Mouse (Mus musculus): ENCODE data around the gene Zfp978. TPM values are rescaled to one million over a fixed set of nuclear protein-coding genes. Genes with fewer than 3 reads are reported as not detected.
"Not testable (repeated sequence)": the region's sequence is repeated elsewhere in the genome, so short reads cannot be mapped to it uniquely, and the experiment has no call there.

The Zfp978 gene
- polyA plus RNA-seq, 1 experiment from 2014 or later = 0.20 TPM

DNA sequence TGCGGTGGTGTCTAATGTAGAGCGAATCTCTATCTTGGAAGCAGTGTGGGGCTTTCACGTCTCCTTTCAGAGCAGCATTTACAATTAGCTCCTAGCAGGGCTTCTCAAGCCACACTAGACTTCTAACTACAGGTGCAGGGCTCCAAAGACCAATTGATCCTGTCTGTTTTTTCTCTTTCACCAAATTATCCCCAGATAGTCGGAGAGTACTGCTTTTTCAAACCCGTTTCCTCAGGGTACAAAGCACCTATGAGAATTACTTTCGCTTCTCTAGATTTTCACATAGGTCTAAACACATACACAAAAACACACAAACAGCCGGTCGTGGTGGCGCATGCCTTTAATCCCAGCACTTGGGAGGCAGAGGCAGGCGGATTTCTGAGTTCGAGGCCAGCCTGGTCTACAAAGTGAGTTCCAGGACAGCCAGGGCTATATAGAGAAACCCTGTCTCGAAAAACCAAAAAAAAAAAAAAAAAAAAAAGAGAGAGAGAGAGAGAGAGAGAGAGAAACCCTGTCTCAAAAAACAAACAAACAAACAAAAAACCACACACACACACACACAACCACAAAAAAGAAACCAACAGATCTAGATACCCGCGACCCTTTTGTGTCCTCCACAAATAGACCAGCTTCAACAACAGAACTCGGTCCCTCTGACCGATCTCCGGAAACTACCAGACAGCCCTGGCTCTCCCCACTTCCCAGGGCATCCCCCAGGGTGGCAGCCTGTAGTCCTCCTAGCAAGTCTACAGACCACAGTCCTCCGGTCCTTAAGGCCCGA, 12.0 kb upstream of the Zfp978 start:
- not testable (repeated sequence) for H3K27ac ChIP-seq (ENCODE audit: low read depth, low read length); H3K4me2 ChIP-seq (ENCODE audit: low read depth, low read length, severe bottlenecking); H3K36me3 ChIP-seq (ENCODE audit: control insufficient read depth, insufficient read depth, low read length); H3K9ac ChIP-seq (ENCODE audit: low read length); H3K27me3 ChIP-seq (ENCODE audit: control insufficient read depth, insufficient read depth, low read length); H3K4me1 ChIP-seq (replicated peaks; ENCODE audit: control insufficient read depth, insufficient read depth, low read length); H3K4me3 ChIP-seq (ENCODE audit: low read depth, low read length)
- DNase-seq (ENCODE audit: low spot score) (peak; percentile 52), ATAC-seq (replicated peaks; ENCODE audit: low FRiP score) (0 out of 2 replicates have a peak, but pooled peaks have one; percentile 42)
- 92% methylated on average over 18 of the region's 19 CpGs for WGBS
- H3K9me3 ChIP-seq (ENCODE audit: control insufficient read depth, low read length) = peaks cover 36% of the 10 kb centered on the region

DNA sequence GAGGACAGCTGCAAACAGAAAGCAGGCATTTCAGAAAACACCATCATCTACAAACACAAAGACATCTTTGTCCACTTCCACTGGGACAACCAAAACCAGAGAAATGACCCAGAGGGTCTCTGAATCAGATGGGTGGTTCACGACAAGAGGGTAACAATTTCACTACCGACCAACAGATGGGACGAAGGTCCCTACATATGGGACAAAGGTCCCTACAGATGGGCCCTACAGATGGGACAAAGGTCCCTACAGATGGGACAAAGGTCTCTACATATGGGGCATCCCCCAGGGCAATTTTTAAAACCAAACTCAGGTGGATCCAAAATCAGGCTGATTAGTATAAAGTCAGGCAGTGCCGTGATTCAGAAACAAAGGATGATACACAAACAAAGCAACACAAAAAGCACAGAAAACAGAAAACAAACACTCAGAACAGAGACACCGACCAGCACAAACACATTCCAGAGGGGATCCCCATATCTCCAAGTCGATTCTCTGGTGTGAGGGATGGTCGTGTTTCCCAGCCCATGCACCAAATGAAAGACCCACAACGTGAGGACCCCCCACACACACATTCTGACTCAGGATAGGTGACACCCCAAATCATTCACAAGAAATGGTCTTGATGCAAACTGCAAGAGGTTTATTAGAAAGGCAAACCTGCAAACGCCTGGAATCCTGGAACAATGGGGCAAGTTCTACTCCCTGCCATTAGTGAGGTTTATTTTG, 11.3 kb upstream of the Zfp978 start:
- not testable (repeated sequence) for H3K27me3 ChIP-seq (ENCODE audit: control insufficient read depth, insufficient read depth, low read length); H3K27ac ChIP-seq (ENCODE audit: low read depth, low read length); H3K36me3 ChIP-seq (ENCODE audit: control insufficient read depth, insufficient read depth, low read length); ATAC-seq (replicated peaks; ENCODE audit: low FRiP score); H3K9ac ChIP-seq (ENCODE audit: low read length); H3K4me1 ChIP-seq (replicated peaks; ENCODE audit: control insufficient read depth, insufficient read depth, low read length); H3K4me2 ChIP-seq (ENCODE audit: low read depth, low read length, severe bottlenecking); H3K4me3 ChIP-seq (ENCODE audit: low read depth, low read length)
- peaks cover 36% of the 10 kb centered on the region for H3K9me3 ChIP-seq (ENCODE audit: control insufficient read depth, low read length)
- DNase-seq (ENCODE audit: low spot score) = peak; percentile 42
- 83% methylated on average over 9 of the region's 9 CpGs for WGBS

DNA sequence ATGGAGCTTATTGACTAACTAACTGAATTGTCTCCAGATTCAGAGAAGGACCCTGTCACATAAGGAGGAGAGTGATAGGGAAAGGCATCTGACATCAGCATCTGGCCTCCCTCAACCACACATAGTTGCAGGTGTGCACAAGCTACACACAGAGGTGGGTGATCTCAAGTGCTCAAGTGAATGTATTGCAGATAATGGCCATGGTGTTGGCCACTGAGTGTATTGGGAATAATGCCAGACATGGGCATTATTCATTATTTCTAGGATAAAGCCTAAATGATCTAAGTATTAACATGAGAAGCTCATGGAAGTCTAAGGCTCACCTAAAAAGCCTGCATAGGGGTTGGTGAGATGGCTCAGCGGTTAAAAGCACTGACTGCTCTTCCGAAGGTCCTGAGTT, 10.6 kb upstream of the Zfp978 start:
- H3K27me3 ChIP-seq (ENCODE audit: control insufficient read depth, insufficient read depth, low read length); H3K9ac ChIP-seq (ENCODE audit: low read length); H3K27ac ChIP-seq (ENCODE audit: low read depth, low read length); H3K4me1 ChIP-seq (replicated peaks; ENCODE audit: control insufficient read depth, insufficient read depth, low read length); H3K36me3 ChIP-seq (ENCODE audit: control insufficient read depth, insufficient read depth, low read length); H3K4me2 ChIP-seq (ENCODE audit: low read depth, low read length, severe bottlenecking); H3K4me3 ChIP-seq (ENCODE audit: low read depth, low read length): not testable (repeated sequence)
- WGBS = 91% methylated on average over 2 of the region's 2 CpGs
- ATAC-seq (replicated peaks; ENCODE audit: low FRiP score) (0 out of 2 replicates have a peak, but pooled peaks have one; percentile 44), DNase-seq (ENCODE audit: low spot score) (peak; percentile 41)
- peaks cover 33% of the 10 kb centered on the region for H3K9me3 ChIP-seq (ENCODE audit: control insufficient read depth, low read length)

DNA sequence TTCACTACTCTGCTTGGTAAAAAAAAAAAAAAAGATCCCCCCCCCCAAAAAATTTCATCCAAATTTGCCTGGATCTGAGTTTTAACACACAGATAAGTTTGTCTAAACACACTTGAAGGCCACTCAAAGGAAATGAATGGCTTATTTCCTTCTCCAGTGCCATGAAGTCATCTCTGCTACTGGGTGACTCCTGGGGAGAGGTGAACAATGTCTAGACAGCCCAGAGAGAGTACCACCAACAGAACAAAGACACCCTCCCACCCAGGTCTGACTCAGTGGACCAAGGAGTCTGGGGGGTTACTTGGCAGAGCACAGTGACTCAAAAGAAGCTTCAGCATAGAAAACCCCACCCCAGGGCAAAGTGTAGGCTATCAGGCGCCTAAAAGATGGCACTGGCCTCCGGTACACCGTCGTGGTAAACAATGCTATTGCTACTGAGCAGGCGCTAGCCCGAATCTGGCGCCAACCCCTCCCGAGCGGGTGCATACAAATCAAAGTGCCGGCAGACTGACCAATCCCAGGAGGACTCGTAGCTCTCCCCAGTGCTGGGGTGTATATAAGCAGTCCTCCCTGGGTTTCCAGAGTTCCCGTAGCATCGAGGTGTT, 9.6 kb upstream of the Zfp978 start:
- WGBS = 86% methylated on average over 10 of the region's 13 CpGs
- not testable (repeated sequence) for H3K4me1 ChIP-seq (replicated peaks; ENCODE audit: control insufficient read depth, insufficient read depth, low read length); DNase-seq (ENCODE audit: low spot score); H3K27ac ChIP-seq (ENCODE audit: low read depth, low read length); H3K36me3 ChIP-seq (ENCODE audit: control insufficient read depth, insufficient read depth, low read length); ATAC-seq (replicated peaks; ENCODE audit: low FRiP score); H3K4me2 ChIP-seq (ENCODE audit: low read depth, low read length, severe bottlenecking); H3K9ac ChIP-seq (ENCODE audit: low read length); H3K4me3 ChIP-seq (ENCODE audit: low read depth, low read length); H3K27me3 ChIP-seq (ENCODE audit: control insufficient read depth, insufficient read depth, low read length)
- H3K9me3 ChIP-seq (ENCODE audit: control insufficient read depth, low read length) = peaks cover 28% of the 10 kb centered on the region

DNA sequence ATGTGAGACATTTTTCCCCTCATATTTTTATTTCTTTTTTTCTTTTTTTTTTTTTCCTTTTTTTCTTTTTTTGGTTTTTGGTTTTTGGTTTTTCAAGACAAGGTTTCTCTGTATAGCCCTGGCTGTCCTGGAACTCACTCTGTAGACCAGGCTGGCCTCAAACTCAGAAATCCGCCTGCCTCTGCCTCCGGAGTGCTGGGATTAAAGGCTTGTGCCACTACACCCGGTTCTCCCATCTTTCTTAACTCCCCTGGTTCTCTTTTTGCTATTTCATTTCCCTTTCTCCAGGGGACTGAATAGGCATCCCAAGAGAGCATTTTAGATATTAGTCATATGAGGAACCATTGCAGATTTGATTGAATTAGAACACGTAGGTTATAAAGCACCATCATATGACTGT, 7.5 kb upstream of the Zfp978 start:
- not testable (repeated sequence) for DNase-seq (ENCODE audit: low spot score); H3K4me2 ChIP-seq (ENCODE audit: low read depth, low read length, severe bottlenecking); H3K36me3 ChIP-seq (ENCODE audit: control insufficient read depth, insufficient read depth, low read length); H3K9ac ChIP-seq (ENCODE audit: low read length); H3K4me1 ChIP-seq (replicated peaks; ENCODE audit: control insufficient read depth, insufficient read depth, low read length); H3K27ac ChIP-seq (ENCODE audit: low read depth, low read length); H3K4me3 ChIP-seq (ENCODE audit: low read depth, low read length); ATAC-seq (replicated peaks; ENCODE audit: low FRiP score); H3K27me3 ChIP-seq (ENCODE audit: control insufficient read depth, insufficient read depth, low read length)
- H3K9me3 ChIP-seq (ENCODE audit: control insufficient read depth, low read length) = peaks cover 15% of the 10 kb centered on the region
- WGBS = 84% methylated on average over 4 of the region's 4 CpGs

DNA sequence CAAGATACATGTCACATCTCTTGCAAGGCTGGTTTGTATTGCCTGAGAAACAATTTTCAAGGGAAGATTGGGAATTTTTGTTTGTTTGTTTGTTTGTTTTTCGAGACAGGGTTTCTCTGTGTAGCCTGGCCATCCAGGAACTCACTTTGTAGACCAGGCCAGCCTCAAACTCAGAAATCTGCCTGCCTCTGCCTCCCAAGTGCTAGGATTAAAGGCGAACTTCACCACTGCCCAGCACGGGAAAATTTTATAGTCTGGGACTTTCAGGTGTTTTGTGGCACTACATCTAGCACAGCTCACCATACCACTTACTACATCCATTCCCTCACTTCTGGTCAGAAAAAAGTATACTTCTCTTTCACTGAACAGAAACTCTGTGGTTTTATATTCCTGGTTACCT, 5.1 kb upstream of the Zfp978 start:
- not testable (repeated sequence) for ATAC-seq (replicated peaks; ENCODE audit: low FRiP score); H3K36me3 ChIP-seq (ENCODE audit: control insufficient read depth, insufficient read depth, low read length); H3K27ac ChIP-seq (ENCODE audit: low read depth, low read length); DNase-seq (ENCODE audit: low spot score); H3K27me3 ChIP-seq (ENCODE audit: control insufficient read depth, insufficient read depth, low read length); H3K4me1 ChIP-seq (replicated peaks; ENCODE audit: control insufficient read depth, insufficient read depth, low read length); H3K9me3 ChIP-seq (ENCODE audit: control insufficient read depth, low read length); H3K4me2 ChIP-seq (ENCODE audit: low read depth, low read length, severe bottlenecking); H3K4me3 ChIP-seq (ENCODE audit: low read depth, low read length); H3K9ac ChIP-seq (ENCODE audit: low read length)
- no CpG with 5 or more reads among the region's 3 CpGs for WGBS

DNA sequence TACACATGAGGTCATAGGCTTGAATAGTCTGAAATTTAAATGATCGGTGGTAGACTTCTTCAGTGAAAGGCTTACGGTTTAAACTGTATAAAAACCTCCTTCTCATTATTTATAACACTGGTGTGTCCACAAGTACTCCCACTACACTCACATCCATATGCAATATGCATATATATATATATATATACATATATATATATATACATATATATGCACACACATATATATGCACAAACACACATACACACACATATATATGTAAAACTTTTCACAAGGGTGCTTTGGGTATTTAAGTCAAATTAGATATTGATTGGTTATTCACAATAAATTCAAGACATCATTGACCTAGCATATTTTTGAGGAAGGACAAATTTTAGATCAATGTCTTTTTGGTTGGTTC, 3.9 kb upstream of the Zfp978 start:
- not testable (repeated sequence) for H3K4me3 ChIP-seq (ENCODE audit: low read depth, low read length); H3K36me3 ChIP-seq (ENCODE audit: control insufficient read depth, insufficient read depth, low read length); DNase-seq (ENCODE audit: low spot score); H3K9ac ChIP-seq (ENCODE audit: low read length); H3K9me3 ChIP-seq (ENCODE audit: control insufficient read depth, low read length); H3K27ac ChIP-seq (ENCODE audit: low read depth, low read length); H3K27me3 ChIP-seq (ENCODE audit: control insufficient read depth, insufficient read depth, low read length); H3K4me2 ChIP-seq (ENCODE audit: low read depth, low read length, severe bottlenecking); H3K4me1 ChIP-seq (replicated peaks; ENCODE audit: control insufficient read depth, insufficient read depth, low read length)
- ATAC-seq (replicated peaks; ENCODE audit: low FRiP score) = peak; percentile 70; the same call in 1 of the 2 replicates
- no CpG with 5 or more reads among the region's 2 CpGs for WGBS

DNA sequence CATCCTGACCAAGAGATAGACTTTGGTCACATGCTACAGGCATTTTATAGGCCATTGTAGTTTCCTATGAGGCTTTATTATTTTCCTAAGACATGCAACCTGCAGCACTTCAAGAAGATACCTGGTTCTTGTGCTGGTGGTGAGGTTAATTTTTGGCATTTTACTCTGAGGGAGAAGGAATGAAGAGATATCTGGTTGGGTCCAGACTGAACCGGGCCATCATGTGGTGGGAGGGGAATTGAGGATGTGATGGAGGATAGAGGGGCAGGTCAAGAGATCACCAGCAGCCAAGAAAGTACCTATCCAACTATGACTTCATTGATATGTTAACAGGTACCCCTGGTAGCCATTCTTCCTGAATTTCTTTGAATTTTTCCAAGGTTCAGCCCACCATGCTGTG, 769 bp downstream of the Zfp978 start:
- not testable (repeated sequence) for H3K9ac ChIP-seq (ENCODE audit: low read length); H3K9me3 ChIP-seq (ENCODE audit: control insufficient read depth, low read length); DNase-seq (ENCODE audit: low spot score); H3K4me2 ChIP-seq (ENCODE audit: low read depth, low read length, severe bottlenecking); ATAC-seq (replicated peaks; ENCODE audit: low FRiP score); H3K27ac ChIP-seq (ENCODE audit: low read depth, low read length); H3K36me3 ChIP-seq (ENCODE audit: control insufficient read depth, insufficient read depth, low read length); H3K27me3 ChIP-seq (ENCODE audit: control insufficient read depth, insufficient read depth, low read length); H3K4me1 ChIP-seq (replicated peaks; ENCODE audit: control insufficient read depth, insufficient read depth, low read length); H3K4me3 ChIP-seq (ENCODE audit: low read depth, low read length)
- WGBS = no CpG with 5 or more reads among the region's 1 CpGs

All from forebrain, embryonic 11.5 days (tissue).